Mouse (Mus musculus): Measurements from ENCODE around the gene Lsm7.

- TF ChIP-seq POLR2A (IDR thresholded peaks at IDR 0.05; ENCODE audit: control insufficient read depth, low read depth, low read length) (no peak), CTCF (IDR thresholded peaks at IDR 0.05; ENCODE audit: control insufficient read depth, insufficient read depth, insufficient replicate concordance, low read depth, low read length) (no peak)
Observed at GRCm38 (mm10) chr10:80904004-80904693, 49.1 kb upstream of the Lsm7 start.

All from testis, adult 2 months (tissue).